Mouse (Mus musculus) adrenal gland, adult 8-10 months (tissue): ENCODE results near the gene Cd59a. TPM values are rescaled to one million over a fixed set of nuclear protein-coding genes. Genes with fewer than 3 reads are reported as not detected.
"Not testable (repeated sequence)": the region's sequence is repeated elsewhere in the genome, so short reads cannot be mapped to it uniquely, and the experiment has no call there.

ENCODE experiments used
- DNase-seq: peaks from one replicate; pipeline ENCODE4 v3.0.0; 2022
- total RNA-seq, 4 experiments: library from RNA; stranded (reverse); gene quantifications; 2 replicates each; pipeline ENCODE4 v1.2.4; 2022

Gene Cd59a
- 100 to 1,000 TPM in 2 of 4 experiments, 10 to 100 TPM in 2; 91.8 to 151 (median 104) TPM for total RNA-seq

- peak; percentile 87 for DNase-seq
Measured at GRCm38 (mm10) chr2:104095741-104096213, at the start of gene Cd59a. Gene Cd59a, plus strand, starts transcription at chr2:104095801.

GRCm38 (mm10) chr2:104058381-104058780 is 37.2 kb upstream of the Cd59a start:
- DNase-seq: no peak

- no peak for DNase-seq
Measured at GRCm38 (mm10) chr2:104058954-104059353, 36.6 kb upstream of the Cd59a start.

GRCm38 (mm10) chr2:104059786-104060185 is 35.8 kb upstream of the Cd59a start:
- no peak for DNase-seq

- no peak for DNase-seq
Measured at GRCm38 (mm10) chr2:104060996-104061395, 34.6 kb upstream of the Cd59a start.

GRCm38 (mm10) chr2:104062665-104063064 is 32.9 kb upstream of the Cd59a start:
- no peak for DNase-seq

GRCm38 (mm10) chr2:104064152-104064551 is 31.4 kb upstream of the Cd59a start:
- DNase-seq: no peak

GRCm38 (mm10) chr2:104065526-104065925 is 30.1 kb upstream of the Cd59a start, which contains the start of gene Gm10912:
Gene Gm10912, plus strand, starts transcription at chr2:104065826.
- DNase-seq: not testable (repeated sequence)

GRCm38 (mm10) chr2:104068450-104068849 is 27.2 kb upstream of the Cd59a start, which contains the start of gene Gm10799:
Gene Gm10799, minus strand, starts transcription at chr2:104068550.
- DNase-seq: not testable (repeated sequence)

- DNase-seq: peak; percentile 44
Measured at GRCm38 (mm10) chr2:104069704-104070185, 25.9 kb upstream of the Cd59a start, which contains the start of gene Cd59b. Gene Cd59b, plus strand, starts transcription at chr2:104069849.

GRCm38 (mm10) chr2:104078285-104078684 is 17.3 kb upstream of the Cd59a start:
- DNase-seq: not testable (repeated sequence)

GRCm38 (mm10) chr2:104081436-104082050 is 14.1 kb upstream of the Cd59a start:
- DNase-seq: not testable (repeated sequence)

- DNase-seq: no peak
Measured at GRCm38 (mm10) chr2:104082474-104082873, 13.1 kb upstream of the Cd59a start.

GRCm38 (mm10) chr2:104084027-104084426 is 11.6 kb upstream of the Cd59a start:
- not testable (repeated sequence) for DNase-seq

GRCm38 (mm10) chr2:104087562-104087961 is 8.0 kb upstream of the Cd59a start:
- not testable (repeated sequence) for DNase-seq

- no peak for DNase-seq
Measured at GRCm38 (mm10) chr2:104093305-104093704, 2.3 kb upstream of the Cd59a start.

GRCm38 (mm10) chr2:104096256-104096655 is 655 bp downstream of the Cd59a start:
- DNase-seq: no peak

- not testable (repeated sequence) for DNase-seq
Measured at GRCm38 (mm10) chr2:104096796-104097195, 1.2 kb downstream of the Cd59a start.

GRCm38 (mm10) chr2:104097396-104097795 is 1.8 kb downstream of the Cd59a start:
- not testable (repeated sequence) for DNase-seq

- DNase-seq: no peak
Measured at GRCm38 (mm10) chr2:104098529-104099230, 3.1 kb downstream of the Cd59a start.

GRCm38 (mm10) chr2:104099231-104099585 is 3.6 kb downstream of the Cd59a start:
- no peak for DNase-seq

GRCm38 (mm10) chr2:104099946-104100345 is 4.3 kb downstream of the Cd59a start:
- no peak for DNase-seq

GRCm38 (mm10) chr2:104104800-104105199 is 9.2 kb downstream of the Cd59a start:
- no peak for DNase-seq
